Mouse (Mus musculus) urinary bladder, adult 2 months (tissue): ENCODE results near the gene Zfp207. TPM values are rescaled to one million over a fixed set of nuclear protein-coding genes. Genes with fewer than 3 reads are reported as not detected.
"Not testable (repeated sequence)": the region's sequence is repeated elsewhere in the genome, so short reads cannot be mapped to it uniquely, and the experiment has no call there.

Source experiments
- DNase-seq: peaks from one replicate; pipeline ENCODE4 v3.0.0; 2022; ENCODE audit warnings: low spot score
- polyA plus RNA-seq: library from polyadenylated mRNA; depleted of rRNA; stranded (reverse); fragments of >200 nt; gene quantifications from 2 replicates; pipeline ENCODE4 v1.2.3, GENCODE M21; 2012; rRNA removed

The Zfp207 gene
- polyA plus RNA-seq = 116 and 122 TPM in 2 replicates

- peak; percentile 92 for DNase-seq
These were observed at the start of gene Zfp207 for GRCm38 (mm10) chr11:80383019-80383625. TSS of gene Zfp207 (plus strand) at chr11:80383279.

DNA sequence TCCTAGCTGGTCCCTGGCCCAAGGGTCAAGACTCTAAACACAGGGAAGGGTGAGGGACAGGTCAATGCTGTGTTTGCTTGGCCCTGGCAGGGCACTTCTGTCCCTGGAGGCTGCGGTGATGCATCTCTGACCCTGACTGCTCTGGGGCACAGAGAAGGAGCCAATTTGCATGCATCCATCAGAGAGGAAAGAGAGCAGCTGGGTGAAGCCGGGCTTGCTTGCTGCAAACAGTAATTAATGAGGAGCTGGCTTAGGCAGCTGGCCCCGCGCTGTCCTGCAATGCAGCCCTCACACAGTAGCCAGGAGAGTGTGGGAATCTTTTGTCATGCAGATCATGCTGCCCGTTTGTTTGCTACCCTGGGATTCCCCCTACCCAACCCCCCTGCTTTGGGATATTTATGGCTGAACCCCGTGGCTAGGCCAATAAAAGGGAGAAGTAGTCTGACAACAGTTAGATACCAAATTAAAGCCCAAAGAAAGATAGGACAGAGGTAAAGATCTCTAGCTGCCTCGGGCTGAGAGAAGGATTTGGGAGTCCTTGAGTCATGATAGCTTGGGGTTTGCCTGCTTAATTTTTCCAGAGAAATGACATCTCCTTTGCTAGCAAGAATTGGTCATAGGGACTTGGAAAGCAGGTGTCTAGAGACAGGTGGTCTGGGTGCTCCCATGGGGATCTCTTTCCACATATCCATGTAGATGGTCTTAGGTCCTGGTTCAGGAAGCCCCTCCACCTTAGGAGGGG is 47.3 kb upstream of the Zfp207 start:
- DNase-seq = no peak

- DNase-seq = no peak
These were observed 46.7 kb upstream of the Zfp207 start for GRCm38 (mm10) chr11:80336351-80336730.

GRCm38 (mm10) chr11:80342482-80342881 is 40.6 kb upstream of the Zfp207 start:
- no peak for DNase-seq

DNA sequence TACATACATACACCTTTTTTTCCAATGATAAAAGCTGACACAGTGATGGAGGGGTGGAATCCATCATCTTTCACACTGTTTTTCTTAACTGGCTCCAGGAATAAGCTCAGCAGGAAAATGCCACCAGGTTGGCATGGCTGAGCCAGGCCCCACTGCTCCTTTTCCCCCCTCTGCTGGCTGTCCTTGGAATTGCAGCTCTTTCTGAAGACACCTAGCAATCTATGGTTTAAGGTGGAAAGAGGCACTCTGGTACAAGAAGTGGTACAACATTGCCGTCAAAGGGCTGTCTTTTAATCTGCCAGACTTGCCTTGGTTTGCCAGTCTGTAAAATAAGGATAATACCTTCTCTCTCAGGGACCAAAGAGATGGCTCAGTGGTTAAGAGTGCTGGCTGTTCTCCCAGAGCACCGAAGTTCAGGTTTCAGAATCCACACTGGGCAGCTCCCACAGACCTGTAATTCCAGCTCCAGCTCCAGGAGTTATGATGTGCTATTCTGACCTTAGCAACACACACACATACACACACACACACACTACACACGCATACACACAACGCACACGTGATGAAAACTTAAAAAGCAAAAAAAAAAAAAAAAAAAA is 31.1 kb upstream of the Zfp207 start:
- peak; percentile 59 for DNase-seq

GRCm38 (mm10) chr11:80354832-80355231 is 28.2 kb upstream of the Zfp207 start:
- DNase-seq = no peak

DNA sequence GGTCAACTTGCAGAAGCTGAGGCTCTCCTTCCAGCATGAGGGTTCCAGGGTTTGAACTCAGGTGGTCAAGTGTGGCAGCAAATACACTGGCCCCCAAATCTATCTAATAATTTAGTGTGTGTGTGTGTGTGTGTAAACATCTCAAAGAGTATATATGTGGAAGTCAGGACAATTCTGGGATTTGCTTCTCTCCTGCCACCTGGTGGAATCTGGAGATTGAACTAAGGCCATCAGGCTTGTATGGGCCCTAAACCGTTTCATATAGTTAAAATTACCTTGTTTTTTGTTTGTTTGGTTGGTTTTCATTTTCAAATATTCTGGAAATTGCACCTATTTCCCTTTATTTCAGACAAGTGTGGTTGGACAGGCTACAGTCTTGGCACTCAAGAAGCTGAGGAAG is 14.1 kb upstream of the Zfp207 start:
- DNase-seq = no peak

- DNase-seq = no peak
These were observed 6.4 kb upstream of the Zfp207 start for GRCm38 (mm10) chr11:80376651-80377050.

DNA sequence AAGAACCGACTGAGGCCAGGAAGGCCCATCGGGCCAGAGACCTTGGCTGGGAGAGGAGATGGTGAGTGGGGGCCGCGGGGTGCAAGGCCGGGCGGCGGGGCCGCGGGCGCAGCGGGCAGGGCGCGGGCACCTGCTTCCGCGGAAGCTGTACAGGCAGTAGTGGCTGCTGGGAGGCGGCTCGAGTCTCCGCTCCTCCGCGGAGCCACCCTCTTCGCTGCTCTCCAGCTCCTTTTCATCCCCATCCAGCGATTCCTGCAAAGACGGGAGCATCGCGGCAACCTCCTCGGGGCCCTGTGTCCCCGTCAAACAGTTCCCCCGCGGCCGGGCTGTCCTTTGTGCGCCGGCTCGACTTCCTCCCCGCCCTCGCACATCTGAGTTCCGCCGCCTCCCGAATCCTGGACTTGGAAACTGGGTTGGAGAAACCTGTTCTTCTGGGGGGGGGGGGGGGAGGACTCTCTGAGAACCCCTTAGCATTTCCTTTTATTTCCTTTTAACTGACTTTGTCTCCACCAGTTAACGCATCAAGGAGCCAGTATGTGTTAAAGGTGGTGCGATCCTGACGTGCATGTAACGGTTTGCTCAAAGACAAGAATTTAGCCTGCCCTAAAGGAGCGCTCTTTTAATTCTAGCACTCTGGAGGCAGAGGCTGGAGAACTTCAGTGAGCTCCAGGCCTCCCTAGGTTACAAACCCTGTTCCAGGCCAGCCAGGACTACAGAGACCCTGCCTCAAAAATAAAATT is 5.2 kb upstream of the Zfp207 start, which contains the start of gene 5730455P16Rik:
5730455P16Rik (minus strand) TSS at position 323 of the 740 bp plus-strand sequence.
- DNase-seq = peak; percentile 67

DNA sequence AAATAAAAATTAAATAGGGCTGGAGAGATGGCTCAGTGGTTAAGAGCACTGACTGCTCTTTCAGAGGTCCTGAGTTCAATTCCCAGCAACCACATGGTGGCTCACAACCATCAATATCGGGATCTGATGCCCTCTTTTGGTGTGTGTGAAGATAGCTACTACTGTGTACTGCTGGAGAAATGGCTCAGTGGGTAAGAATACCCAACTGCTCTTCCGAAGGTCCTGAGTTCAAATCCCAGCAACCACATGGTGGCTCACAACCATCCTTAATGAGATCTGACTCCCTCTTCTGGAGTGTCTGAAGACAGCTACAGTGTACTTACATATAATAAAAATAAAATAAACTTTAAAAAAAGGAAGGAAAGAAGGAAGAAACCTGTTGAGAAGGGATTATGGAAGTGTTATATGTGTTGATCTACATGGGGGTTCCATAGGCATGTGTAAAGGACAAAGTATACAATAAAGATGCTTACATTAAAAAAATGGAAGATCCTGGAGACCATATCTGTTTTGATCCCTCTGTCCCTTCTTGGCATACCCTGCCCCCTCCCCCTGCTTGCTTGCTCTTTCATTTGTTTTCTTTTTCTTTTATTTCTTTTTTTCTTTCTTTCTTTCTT is 4.5 kb upstream of the Zfp207 start:
- DNase-seq = not testable (repeated sequence)

GRCm38 (mm10) chr11:80379184-80379583 is 3.9 kb upstream of the Zfp207 start:
- not testable (repeated sequence) for DNase-seq

GRCm38 (mm10) chr11:80382626-80383018 is 457 bp upstream of the Zfp207 start:
- DNase-seq = no peak

DNA sequence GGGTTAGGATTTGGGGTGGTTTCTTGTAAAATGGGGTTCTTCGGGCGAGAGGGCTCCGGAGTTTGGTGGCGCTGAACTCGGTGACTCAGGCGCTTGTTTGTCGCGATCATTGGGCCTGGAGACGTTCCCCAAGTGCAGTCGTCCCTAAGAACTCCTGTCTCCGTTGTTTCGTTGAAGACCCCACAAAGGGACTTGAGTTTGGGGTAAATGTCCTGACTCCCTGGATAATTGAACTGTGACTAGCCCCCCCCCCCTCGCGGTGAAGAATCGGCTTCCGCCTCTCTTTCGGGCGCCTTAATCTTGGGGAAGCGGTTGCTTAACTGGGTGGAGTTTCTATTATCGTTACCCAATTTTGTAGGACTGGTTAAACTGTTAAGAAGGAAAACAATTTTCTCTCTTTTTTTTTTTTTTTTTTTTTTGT is 557 bp downstream of the Zfp207 start:
- no peak for DNase-seq

DNA sequence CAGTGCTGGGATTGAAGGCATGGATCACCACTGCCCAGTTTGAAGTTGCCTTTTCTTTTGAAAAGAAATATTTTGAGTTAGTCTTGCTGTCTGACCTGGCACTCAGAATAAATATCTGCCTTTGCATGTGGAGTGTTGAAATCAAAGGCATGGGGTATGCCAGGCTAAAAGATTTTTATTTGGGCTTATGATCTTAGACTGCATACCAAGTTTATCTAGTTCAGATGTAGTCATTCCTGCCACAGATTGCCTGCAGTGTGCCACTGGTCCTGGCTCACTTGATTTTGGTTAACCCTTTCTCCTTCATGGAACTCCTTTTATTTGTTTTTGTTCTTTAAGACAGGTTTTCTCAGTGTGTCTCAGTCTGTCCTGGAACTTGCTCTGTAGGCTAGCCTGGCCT is 1.4 kb downstream of the Zfp207 start:
- no peak for DNase-seq

DNA sequence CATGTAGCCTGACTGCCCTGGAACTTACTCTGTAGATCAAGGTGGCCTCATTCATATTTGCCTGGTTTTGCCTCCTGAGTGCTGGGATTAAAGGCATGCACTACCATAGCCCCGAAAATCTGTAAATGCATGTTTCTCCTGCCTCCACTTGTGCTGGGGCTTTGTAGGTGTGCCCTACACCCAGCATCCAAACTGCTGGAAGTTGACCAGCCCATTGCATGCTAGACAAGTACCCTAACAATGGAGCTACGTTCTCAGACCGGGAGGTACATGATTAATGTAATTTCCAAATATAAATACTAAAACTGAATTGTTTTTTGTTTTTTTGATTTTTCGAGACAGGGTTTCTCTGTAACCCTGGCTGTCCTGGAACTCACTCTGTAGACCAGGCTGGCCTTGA is 2.0 kb downstream of the Zfp207 start:
- DNase-seq = no peak

GRCm38 (mm10) chr11:80386790-80387189 is 3.7 kb downstream of the Zfp207 start:
- DNase-seq = no peak

GRCm38 (mm10) chr11:80389885-80390284 is 6.8 kb downstream of the Zfp207 start:
- no peak for DNase-seq

- no peak for DNase-seq
These were observed 8.5 kb downstream of the Zfp207 start for GRCm38 (mm10) chr11:80391407-80392120.

DNA sequence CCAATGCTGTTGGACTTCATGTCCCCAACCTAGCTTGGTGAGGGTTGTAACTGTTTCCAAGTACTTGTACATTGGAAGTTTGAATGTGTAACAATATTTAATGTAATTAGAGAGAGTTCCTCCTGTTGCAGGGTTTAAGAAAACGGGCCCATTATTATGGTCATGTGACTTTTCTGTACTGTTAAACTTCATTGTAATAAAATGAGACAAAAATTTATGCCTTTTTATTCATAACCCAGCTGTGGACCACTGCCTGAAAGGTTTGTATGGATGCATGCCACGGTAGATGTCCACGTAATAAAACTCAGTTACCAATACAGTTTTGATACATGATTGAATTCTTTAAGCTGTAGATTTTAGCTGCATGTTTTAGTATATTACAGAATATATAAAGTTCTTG is 12.9 kb downstream of the Zfp207 start:
- DNase-seq = no peak

- DNase-seq = no peak
These were observed 13.5 kb downstream of the Zfp207 start for GRCm38 (mm10) chr11:80396617-80397016.

GRCm38 (mm10) chr11:80407878-80408277 is 24.8 kb downstream of the Zfp207 start:
- not testable (repeated sequence) for DNase-seq
